Mouse (Mus musculus): ENCODE results near the gene Gm21962. TPM values are rescaled to one million over a fixed set of nuclear protein-coding genes. Genes with fewer than 3 reads are reported as not detected.
"Not testable (repeated sequence)": the region's sequence is repeated elsewhere in the genome, so short reads cannot be mapped to it uniquely, and the experiment has no call there.

The Gm21962 gene
- polyA plus RNA-seq (2016; fragmentation: Nextera tagmentation; extraction: Ambion mirVana) = not detected in 2 replicates

DNA sequence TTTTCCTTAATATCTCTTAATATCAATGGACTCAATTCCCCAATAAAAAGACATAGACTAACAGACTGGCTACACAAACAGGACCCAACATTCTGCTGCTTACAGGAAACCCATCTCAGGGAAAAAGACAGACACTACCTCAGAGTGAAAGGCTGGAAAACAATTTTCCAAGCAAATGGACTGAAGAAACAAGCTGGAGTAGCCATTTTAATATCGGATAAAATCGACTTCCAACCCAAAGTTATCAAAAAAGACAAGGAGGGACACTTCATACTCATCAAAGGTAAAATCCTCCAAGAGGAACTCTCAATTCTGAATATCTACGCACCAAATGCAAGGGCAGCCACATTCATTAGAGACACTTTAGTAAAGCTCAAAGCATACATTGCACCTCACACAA is at the start of gene Gm21962:
Gm21962 (plus strand) TSS at position 301 of the 400 bp plus-strand sequence.
- H3K27ac ChIP-seq; ATAC-seq (ENCODE audit: low FRiP score): not testable (repeated sequence)
- WGBS = no CpG with 5 or more reads among the region's 3 CpGs

DNA sequence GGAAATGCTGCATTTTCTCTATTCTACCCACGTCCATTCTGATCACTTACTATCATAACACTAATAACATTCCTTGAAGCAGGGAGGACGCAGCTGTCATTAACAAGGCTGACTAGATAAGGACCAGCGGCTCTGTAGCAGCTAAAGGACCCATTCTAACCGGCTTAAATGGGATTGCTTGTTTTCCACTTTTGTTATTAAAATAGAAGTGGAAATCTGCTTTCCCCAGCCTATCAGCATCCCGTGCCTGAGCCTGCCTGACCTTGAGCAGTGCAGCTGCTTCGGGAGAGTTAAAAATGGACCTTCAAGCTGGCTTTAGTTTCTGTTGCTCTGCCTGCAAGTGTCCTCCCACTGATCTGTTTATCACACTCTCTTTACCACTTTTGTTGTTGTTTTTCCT is 49.2 kb upstream of the Gm21962 start:
- H3K27me3 ChIP-seq = peaks cover 16% of the 10 kb centered on the region
- ATAC-seq (ENCODE audit: low FRiP score) = no peak
- no peak overlapping the region for H3K27ac ChIP-seq
- no peak overlapping the region for H3K4me3 ChIP-seq (replicated peaks)
- no peaks in the 10 kb centered on the region for H3K36me3 ChIP-seq (replicated peaks)
- H3K4me1 ChIP-seq = peaks cover 29% of the 10 kb centered on the region
- no peaks in the 10 kb centered on the region for H3K9me3 ChIP-seq
- no peak overlapping the region for H3K9ac ChIP-seq
- 21% methylated on average over 6 of the region's 6 CpGs for WGBS
- no peak overlapping the region for H3K4me2 ChIP-seq

More for the DNA sequence above, at the start of gene Gm21962:
- H3K4me3 ChIP-seq (replicated peaks); H3K9me3 ChIP-seq; H3K36me3 ChIP-seq (replicated peaks); H3K9ac ChIP-seq; H3K27me3 ChIP-seq; H3K4me2 ChIP-seq; H3K4me1 ChIP-seq: not testable (repeated sequence)

DNA sequence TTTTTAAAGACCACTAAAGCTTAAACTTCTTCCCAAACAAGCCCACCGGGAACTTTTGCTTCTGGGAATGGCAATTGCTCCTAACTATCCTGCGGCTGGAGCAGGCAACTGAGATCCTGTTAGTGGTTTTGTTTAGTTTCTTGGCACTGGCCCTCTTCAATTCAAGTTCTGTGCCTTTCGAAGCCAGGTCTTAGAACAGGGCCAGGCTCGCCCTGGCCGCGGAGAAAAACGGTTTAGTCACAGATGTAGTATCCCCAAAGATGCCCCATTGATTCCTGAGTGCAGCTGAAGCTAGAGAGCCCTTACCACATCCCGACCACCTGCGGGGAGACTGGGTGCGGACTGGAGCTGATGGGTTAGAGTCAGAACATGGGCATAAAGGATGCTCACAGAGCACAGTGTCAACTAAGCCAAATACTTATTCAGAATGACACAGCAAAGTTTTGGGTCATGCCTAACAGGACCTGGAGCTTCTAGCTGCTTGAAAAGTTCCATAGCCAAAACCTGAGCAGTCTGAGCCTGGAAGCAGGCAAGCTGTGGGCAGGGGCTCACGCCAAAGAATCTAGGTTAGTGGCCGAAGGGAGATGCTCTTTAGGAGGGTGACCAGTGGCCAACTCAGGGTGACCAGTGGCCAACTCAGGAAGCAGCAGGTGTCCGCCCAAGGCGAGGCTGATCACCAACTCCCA is 48.3 kb upstream of the Gm21962 start:
- Histone ChIP-seq H3K4me1 (peaks cover 29% of the 10 kb centered on the region), H3K27ac (no peak overlapping the region), H3K36me3 (replicated peaks) (no peaks in the 10 kb centered on the region), H3K27me3 (peaks cover 16% of the 10 kb centered on the region), H3K9ac (peak overlapping the region; percentile 56), H3K4me2 (peak overlapping the region; percentile 82), H3K4me3 (replicated peaks) (peak overlapping the region; percentile 52), H3K9me3 (no peaks in the 10 kb centered on the region)
- 33% methylated on average over 14 of the region's 14 CpGs for WGBS
- ATAC-seq (ENCODE audit: low FRiP score) = peak; percentile 15; the same call in 1 of the 2 replicates

DNA sequence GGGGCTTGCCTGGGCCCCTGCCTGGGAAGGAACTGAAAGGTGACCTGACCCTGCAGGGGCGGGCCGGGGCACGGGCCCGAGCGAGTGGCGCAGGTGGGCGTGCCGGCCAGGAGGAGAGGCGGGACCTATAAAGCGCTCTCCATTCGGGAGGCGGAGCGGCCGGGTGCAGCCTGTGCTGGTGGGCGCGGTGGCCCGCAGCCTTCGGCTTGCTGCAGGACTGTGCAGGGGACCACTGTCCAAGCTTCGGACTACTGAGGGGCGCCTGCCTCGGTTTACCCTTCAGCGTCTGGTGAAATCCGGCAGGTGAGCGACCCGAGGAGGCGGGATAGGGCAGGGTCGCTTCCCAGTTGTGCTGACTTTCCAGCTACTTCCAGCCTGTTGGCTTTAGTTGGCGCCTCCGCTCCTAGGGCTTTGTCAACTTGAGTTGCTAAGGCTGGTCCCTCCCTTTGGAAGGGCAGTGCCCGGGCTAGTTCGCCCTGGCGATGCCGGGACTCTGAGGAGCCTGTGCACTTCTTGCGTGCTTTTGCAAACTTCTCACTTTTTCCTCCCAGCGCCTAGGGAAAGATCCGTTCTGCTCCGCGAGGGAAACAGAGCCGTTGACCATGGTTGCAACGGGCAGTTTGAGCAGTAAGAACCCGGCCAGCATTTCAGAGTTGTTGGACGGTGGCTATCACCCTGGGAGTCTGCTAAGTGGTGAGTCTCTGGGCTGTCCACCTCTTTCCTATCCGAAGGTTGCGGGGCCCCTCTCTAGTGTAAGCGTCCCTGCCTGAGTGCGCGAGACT is 47.6 kb upstream of the Gm21962 start:
- Histone ChIP-seq H3K4me2 (peak overlapping the region; percentile 82), H3K36me3 (replicated peaks) (no peaks in the 10 kb centered on the region), H3K9ac (peak overlapping the region; percentile 56), H3K9me3 (no peaks in the 10 kb centered on the region), H3K4me3 (replicated peaks) (peak overlapping the region; percentile 52), H3K27ac (no peak overlapping the region), H3K27me3 (peaks cover 16% of the 10 kb centered on the region), H3K4me1 (peaks cover 29% of the 10 kb centered on the region)
- 1% methylated on average over 42 of the region's 47 CpGs for WGBS
- peak; percentile 94 for ATAC-seq (ENCODE audit: low FRiP score)

DNA sequence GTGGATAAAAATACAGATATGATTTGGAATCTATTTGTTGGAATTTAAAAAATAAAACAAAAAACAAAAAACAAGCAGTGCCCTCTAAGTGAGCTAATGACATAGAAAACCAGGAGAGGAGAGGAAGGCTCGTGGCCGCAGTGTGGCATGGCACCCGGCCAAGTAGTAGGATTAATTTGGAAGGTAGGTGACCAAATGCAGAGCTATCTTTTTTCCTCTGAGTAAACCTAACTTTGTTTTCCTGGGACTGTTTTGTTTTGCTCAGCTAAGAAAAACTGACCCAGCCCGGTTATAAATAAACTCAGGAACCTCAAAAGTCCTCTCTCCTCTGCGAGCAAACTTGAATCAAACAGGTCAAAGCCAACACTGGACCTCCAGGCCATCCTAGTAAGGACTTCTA is 46.3 kb upstream of the Gm21962 start:
- H3K36me3 ChIP-seq (replicated peaks) = no peaks in the 10 kb centered on the region
- H3K4me2 ChIP-seq = no peak overlapping the region
- H3K9me3 ChIP-seq = no peaks in the 10 kb centered on the region
- no peak overlapping the region for H3K9ac ChIP-seq
- H3K27me3 ChIP-seq = peaks cover 16% of the 10 kb centered on the region
- WGBS = 69% methylated on average over 5 of the region's 5 CpGs
- peaks cover 29% of the 10 kb centered on the region for H3K4me1 ChIP-seq
- ATAC-seq (ENCODE audit: low FRiP score) = no peak
- H3K27ac ChIP-seq = no peak overlapping the region
- no peak overlapping the region for H3K4me3 ChIP-seq (replicated peaks)

DNA sequence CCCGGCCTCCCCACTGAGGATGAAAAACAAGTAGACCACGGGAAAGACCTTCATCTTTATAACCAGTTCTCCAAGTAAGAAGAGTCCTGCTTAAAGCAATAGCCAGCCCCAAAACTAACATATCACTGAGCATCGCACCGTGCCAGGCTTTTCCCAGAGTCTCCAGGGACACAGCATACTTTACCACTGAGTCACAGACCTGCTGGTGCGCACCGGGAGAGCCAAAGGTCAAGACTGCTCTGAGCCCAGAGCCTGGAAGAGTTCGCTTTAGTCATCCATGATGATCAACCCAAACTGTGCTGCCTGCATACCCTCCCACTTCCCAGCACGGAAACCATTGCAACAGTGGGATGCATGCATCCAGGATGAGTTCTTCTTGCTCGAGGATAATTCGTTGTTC is 37.6 kb upstream of the Gm21962 start:
- Histone ChIP-seq H3K36me3 (replicated peaks) (no peaks in the 10 kb centered on the region), H3K9ac (no peak overlapping the region), H3K27ac (no peak overlapping the region), H3K27me3 (no peaks in the 10 kb centered on the region), H3K9me3 (no peaks in the 10 kb centered on the region), H3K4me3 (replicated peaks) (no peak overlapping the region), H3K4me2 (no peak overlapping the region), H3K4me1 (no peaks in the 10 kb centered on the region)
- WGBS = 88% methylated on average over 10 of the region's 10 CpGs
- no peak for ATAC-seq (ENCODE audit: low FRiP score)

DNA sequence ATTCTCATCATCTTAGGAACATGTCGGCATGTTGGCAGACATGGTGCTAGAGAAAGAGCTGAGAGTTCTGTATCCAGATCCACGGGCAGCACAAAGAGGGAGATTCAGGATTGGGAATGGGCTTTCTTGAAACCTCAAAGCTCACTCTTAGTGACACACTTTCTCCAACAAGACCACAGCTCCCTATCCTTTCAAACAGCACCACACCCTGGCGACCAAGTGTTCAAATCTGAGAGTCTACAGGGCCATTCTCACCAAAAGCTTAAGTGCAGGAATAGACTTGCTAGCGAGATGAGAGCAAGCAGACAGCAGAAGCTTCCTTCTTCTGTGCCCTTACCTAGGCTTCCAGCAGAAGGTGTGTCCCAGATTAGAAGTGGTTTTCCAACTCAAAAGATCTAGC is 34.8 kb upstream of the Gm21962 start:
- Histone ChIP-seq H3K4me2 (no peak overlapping the region), H3K36me3 (replicated peaks) (no peaks in the 10 kb centered on the region), H3K9ac (no peak overlapping the region), H3K27me3 (no peaks in the 10 kb centered on the region), H3K4me3 (replicated peaks) (no peak overlapping the region), H3K27ac (no peak overlapping the region), H3K9me3 (no peaks in the 10 kb centered on the region), H3K4me1 (no peaks in the 10 kb centered on the region)
- no peak for ATAC-seq (ENCODE audit: low FRiP score)
- WGBS = 88% methylated on average over 4 of the region's 4 CpGs

DNA sequence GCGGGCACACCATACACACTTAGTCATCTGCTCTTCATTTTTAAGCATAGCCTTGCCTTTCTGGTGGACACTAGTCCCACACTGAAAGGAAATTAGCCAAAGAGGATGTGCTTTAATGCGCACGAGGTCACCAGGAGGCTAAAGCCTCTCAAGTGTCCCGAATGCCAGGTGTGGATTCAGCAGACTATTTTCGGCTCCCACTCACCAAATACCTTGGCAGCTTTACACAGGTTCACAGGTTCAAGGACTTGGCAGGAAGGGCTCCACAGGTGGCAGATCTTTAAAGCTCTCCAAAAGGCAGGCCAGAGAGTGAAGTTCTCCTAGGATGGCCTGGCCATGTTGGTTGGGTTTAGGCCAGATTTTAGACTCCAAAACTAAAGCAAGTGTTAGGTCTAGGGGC is 30.1 kb upstream of the Gm21962 start:
- Histone ChIP-seq H3K9ac (no peak overlapping the region), H3K4me1 (peaks cover 5% of the 10 kb centered on the region), H3K27ac (no peak overlapping the region), H3K9me3 (no peaks in the 10 kb centered on the region), H3K27me3 (no peaks in the 10 kb centered on the region), H3K4me3 (replicated peaks) (no peak overlapping the region), H3K36me3 (replicated peaks) (no peaks in the 10 kb centered on the region), H3K4me2 (no peak overlapping the region)
- no peak for ATAC-seq (ENCODE audit: low FRiP score)
- WGBS = 92% methylated on average over 5 of the region's 5 CpGs

DNA sequence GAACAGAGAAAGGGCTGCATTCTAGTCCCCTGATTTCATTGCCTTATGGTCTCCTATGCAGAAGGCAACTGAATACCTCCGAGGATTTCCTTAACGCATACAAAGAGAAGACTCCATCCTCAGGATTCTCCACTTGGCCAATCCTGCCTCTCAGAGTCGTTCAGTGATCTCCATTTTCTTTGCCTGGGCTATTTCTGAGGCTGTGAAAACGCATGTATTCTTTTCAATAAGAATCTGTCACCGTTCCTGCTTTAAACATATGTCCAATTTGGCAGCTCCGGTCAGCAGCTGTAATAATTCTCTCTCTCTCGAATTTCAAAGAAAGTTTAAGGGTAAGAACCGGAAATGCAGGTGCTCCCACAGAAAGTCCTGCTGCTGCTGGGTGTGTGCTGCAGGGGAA is 29.2 kb upstream of the Gm21962 start:
- ATAC-seq (ENCODE audit: low FRiP score) = no peak
- H3K4me3 ChIP-seq (replicated peaks) = no peak overlapping the region
- no peaks in the 10 kb centered on the region for H3K9me3 ChIP-seq
- H3K27ac ChIP-seq = no peak overlapping the region
- H3K9ac ChIP-seq = no peak overlapping the region
- H3K27me3 ChIP-seq = no peaks in the 10 kb centered on the region
- H3K36me3 ChIP-seq (replicated peaks) = no peaks in the 10 kb centered on the region
- peaks cover 5% of the 10 kb centered on the region for H3K4me1 ChIP-seq
- no peak overlapping the region for H3K4me2 ChIP-seq
- WGBS = 52% methylated on average over 8 of the region's 8 CpGs

DNA sequence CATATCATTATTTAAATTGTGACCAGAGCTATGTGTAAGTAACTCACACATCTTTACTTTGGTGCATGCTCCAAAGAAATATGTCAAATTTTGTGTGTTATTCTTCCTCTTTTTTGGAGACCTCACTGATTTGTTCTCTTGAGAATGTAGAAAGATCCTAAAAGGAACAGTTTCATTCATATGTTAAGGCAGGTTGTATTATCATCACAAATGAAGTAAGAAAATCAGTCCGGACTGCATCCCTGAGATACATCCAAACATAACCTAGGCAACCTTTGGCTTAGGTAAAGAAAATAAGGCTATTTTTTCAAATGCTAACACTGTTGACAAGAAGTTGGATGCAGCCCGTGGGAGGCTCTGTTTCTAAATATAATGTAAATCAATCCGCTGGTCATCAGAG is 28.8 kb upstream of the Gm21962 start:
- Histone ChIP-seq H3K4me2 (no peak overlapping the region), H3K36me3 (replicated peaks) (no peaks in the 10 kb centered on the region), H3K27ac (no peak overlapping the region), H3K9ac (no peak overlapping the region), H3K4me3 (replicated peaks) (no peak overlapping the region), H3K27me3 (no peaks in the 10 kb centered on the region), H3K4me1 (peaks cover 5% of the 10 kb centered on the region), H3K9me3 (no peaks in the 10 kb centered on the region)
- no peak for ATAC-seq (ENCODE audit: low FRiP score)
- WGBS = 65% methylated on average over 3 of the region's 3 CpGs

DNA sequence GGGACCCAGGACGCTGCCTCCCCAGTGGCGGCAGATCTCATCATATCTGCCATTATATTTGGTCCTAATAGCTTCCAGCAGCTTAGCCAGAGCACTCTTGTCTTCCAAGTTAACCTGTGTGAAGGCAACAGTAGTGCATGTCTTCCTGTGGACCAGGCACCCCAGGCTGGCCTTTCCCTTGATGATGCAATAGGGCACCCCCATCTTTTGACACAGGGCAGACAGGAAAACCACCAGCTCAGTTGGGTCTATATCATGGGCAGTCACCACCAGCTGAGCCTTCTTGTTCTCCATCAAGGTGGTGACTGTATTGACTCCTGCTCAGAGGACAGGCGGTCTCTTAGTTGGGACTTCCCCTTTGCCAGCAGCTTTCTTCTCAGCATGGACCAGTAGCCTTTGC is 27.2 kb upstream of the Gm21962 start:
- Histone ChIP-seq H3K9ac (no peak overlapping the region), H3K27me3 (no peaks in the 10 kb centered on the region), H3K4me1 (peaks cover 5% of the 10 kb centered on the region), H3K4me3 (replicated peaks) (no peak overlapping the region), H3K27ac (no peak overlapping the region), H3K9me3 (no peaks in the 10 kb centered on the region), H3K4me2 (no peak overlapping the region), H3K36me3 (replicated peaks) (no peaks in the 10 kb centered on the region)
- no peak for ATAC-seq (ENCODE audit: low FRiP score)
- 98% methylated on average over 3 of the region's 3 CpGs for WGBS

DNA sequence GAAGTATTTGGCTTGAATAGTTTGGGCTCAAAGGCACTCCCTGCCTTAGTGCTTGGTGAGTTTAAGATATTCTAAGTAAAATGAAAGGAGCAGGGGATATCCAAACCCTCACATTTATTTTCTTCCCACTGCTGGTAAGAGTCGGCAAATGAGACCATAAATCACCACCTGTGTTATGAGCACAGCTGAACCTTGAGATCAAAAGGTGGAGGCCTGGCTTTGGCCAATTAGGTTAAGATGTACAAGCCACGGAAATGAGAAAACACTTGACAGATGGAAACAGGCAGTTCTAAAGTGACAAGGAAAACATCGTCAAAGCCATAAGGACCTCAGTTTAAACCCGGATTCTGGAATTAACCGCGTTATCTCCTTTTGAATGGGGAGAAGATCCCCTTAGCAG is 26.4 kb upstream of the Gm21962 start:
- no peak for ATAC-seq (ENCODE audit: low FRiP score)
- Histone ChIP-seq H3K4me3 (replicated peaks) (no peak overlapping the region), H3K27ac (no peak overlapping the region), H3K27me3 (no peaks in the 10 kb centered on the region), H3K36me3 (replicated peaks) (no peaks in the 10 kb centered on the region), H3K9ac (no peak overlapping the region), H3K4me1 (peaks cover 9% of the 10 kb centered on the region), H3K9me3 (no peaks in the 10 kb centered on the region), H3K4me2 (no peak overlapping the region)
- 82% methylated on average over 6 of the region's 6 CpGs for WGBS

Data from forebrain, embryonic 12.5 days (tissue).